21 mouse cellular contexts compared by ENCODE assay signal in the genomic region with DNA sequence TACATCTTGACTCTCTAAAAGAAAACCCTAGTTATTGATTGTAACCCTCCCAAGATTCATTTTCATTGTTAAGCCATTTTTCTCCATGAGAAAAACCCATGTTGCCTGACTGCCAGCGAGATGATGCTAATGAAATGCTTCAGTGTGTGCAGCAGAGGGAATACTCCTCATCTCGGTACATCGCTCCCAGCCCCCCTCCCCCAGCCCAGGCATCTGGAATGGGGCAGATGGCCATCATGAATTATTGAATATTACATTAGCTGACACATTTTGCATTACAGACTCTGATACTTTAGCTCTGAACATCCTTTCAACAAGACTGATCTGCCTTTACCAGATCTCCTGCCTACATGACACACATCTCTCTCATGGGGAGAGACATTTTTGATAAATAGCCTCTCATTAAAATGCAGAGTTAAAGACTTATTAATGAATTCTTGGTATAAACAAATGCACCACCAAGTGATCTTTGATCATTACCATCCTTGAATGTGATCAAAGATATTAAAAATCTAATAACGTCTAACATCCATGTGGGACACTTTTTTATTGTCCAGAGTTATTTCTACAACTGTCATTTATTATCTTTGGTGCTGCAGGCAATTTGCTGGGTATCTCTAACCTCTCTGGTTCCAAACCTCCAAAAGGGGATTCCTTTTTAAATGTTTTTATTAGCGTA.
A peak's percentile ranks its signal among the peaks of the same experiment; 100 is the strongest.
DNase-seq lines count a peak whose midpoint lies in the region; ATAC-seq lines count a peak whose summit lies in the region.
"Had no signal": no experiment of that assay in that cellular context is flagged by ENCODE, and none has a peak within 500 bp of the region (broad histone marks: within the 10 kb centered on the region; RNA-seq: fewer than 3 reads in every experiment).

No protein-coding gene starts in this region.

- peak; percentile 51 to 64 for DNase-seq in cerebellum, postnatal 10 days
- DNase-seq in cerebellum, adult 18-20 months: no peak
- no peak for DNase-seq in urinary bladder, postnatal 4 days (ENCODE audit: low spot score in 2 of 2)
- no peak for DNase-seq in layer of hippocampus, adult 9-10 months (ENCODE audit: low spot score)
- DNase-seq: cerebellum, adult 8-10 months; gastrocnemius, postnatal 14 days; heart, postnatal 4 days; kidney, adult 8-10 months; liver, embryonic 13.5 days; right cerebral cortex, postnatal 4 days had no signal

- peak; percentile 70; the same call in 1 of the 2 replicates for ATAC-seq in forebrain, embryonic 13.5 days
- peak; percentile 82 for ATAC-seq in hindbrain, embryonic 15.5 days (ENCODE audit: low FRiP score, low read depth)
- peak; percentile 89 for ATAC-seq in neural tube, embryonic 12.5 days (ENCODE audit: low FRiP score, low read depth)
- ATAC-seq in megakaryocyte-erythroid progenitor cell, adult 5-6 weeks (replicated peaks; ENCODE audit: low FRiP score, low TSS enrichment, poor library complexity, severe bottlenecking): no peak
- ATAC-seq: activated CD4-positive, CD25-positive, alpha-beta regulatory T cell, adult 4 months; lung, postnatal 0 days had no signal

- WGBS in forebrain, embryonic 13.5 days: 68% methylated on average over 5 of the region's 5 CpGs
- 37% methylated on average over 5 of the region's 5 CpGs for WGBS in hindbrain, embryonic 15.5 days
- WGBS in neural tube, embryonic 12.5 days: 60% methylated on average over 5 of the region's 5 CpGs

- no peak overlapping the region for H3K9ac ChIP-seq in forebrain, embryonic 13.5 days
- H3K9ac ChIP-seq in hindbrain, embryonic 15.5 days: no peak overlapping the region
- H3K9ac ChIP-seq in neural tube, embryonic 12.5 days: no peak overlapping the region
- H3K9ac ChIP-seq: embryonic facial prominence, embryonic 12.5 days; liver, embryonic 13.5 days had no signal

- H3K4me2 ChIP-seq in forebrain, embryonic 13.5 days: no peak overlapping the region
- no peak overlapping the region for H3K4me2 ChIP-seq in hindbrain, embryonic 15.5 days
- H3K4me2 ChIP-seq in neural tube, embryonic 12.5 days (replicated peaks): no peak overlapping the region
- H3K4me2 ChIP-seq: embryonic facial prominence, embryonic 12.5 days; heart, embryonic 11.5 days; liver, embryonic 13.5 days had no signal

- no peak overlapping the region for H3K27ac ChIP-seq in forebrain, embryonic 13.5 days
- 0 out of 2 replicates have a peak overlapping the region, but pooled peaks have one; percentile 30 for H3K27ac ChIP-seq in hindbrain, embryonic 15.5 days (replicated peaks)
- no peak overlapping the region for H3K27ac ChIP-seq in neural tube, embryonic 12.5 days
- H3K27ac ChIP-seq: embryonic facial prominence, embryonic 12.5 days; limb, embryonic 10.5 days; liver, embryonic 13.5 days had no signal

- H3K9me3 ChIP-seq in forebrain, embryonic 13.5 days (replicated peaks): no peaks in the 10 kb centered on the region
- H3K9me3 ChIP-seq in hindbrain, embryonic 15.5 days: no peaks in the 10 kb centered on the region
- H3K9me3 ChIP-seq in neural tube, embryonic 12.5 days: no peaks in the 10 kb centered on the region
- H3K9me3 ChIP-seq: embryonic facial prominence, embryonic 12.5 days; limb, embryonic 10.5 days; liver, embryonic 13.5 days; megakaryocyte, embryonic 14.5 days had no signal

- H3K36me3 ChIP-seq in forebrain, embryonic 13.5 days (ENCODE audit: poor library complexity, severe bottlenecking): no peaks in the 10 kb centered on the region
- no peaks in the 10 kb centered on the region for H3K36me3 ChIP-seq in hindbrain, embryonic 15.5 days
- no peaks in the 10 kb centered on the region for H3K36me3 ChIP-seq in neural tube, embryonic 12.5 days
- H3K36me3 ChIP-seq: embryonic facial prominence, embryonic 12.5 days; limb, embryonic 10.5 days; liver, embryonic 13.5 days had no signal

- H3K4me3 ChIP-seq in forebrain, embryonic 13.5 days: no peak overlapping the region
- H3K4me3 ChIP-seq in hindbrain, embryonic 15.5 days: no peak overlapping the region
- no peak overlapping the region for H3K4me3 ChIP-seq in neural tube, embryonic 12.5 days
- H3K4me3 ChIP-seq: embryonic facial prominence, embryonic 12.5 days; limb, embryonic 10.5 days; liver, embryonic 13.5 days; megakaryocyte, embryonic 14.5 days had no signal

- no peaks in the 10 kb centered on the region for H3K4me1 ChIP-seq in forebrain, embryonic 13.5 days
- peaks cover 7% of the 10 kb centered on the region for H3K4me1 ChIP-seq in hindbrain, embryonic 15.5 days (replicated peaks)
- no peaks in the 10 kb centered on the region for H3K4me1 ChIP-seq in neural tube, embryonic 12.5 days
- H3K4me1 ChIP-seq: embryonic facial prominence, embryonic 12.5 days; limb, embryonic 10.5 days; liver, embryonic 13.5 days; megakaryocyte, embryonic 14.5 days had no signal

- H3K27me3 ChIP-seq in forebrain, embryonic 13.5 days: no peaks in the 10 kb centered on the region
- H3K27me3 ChIP-seq in hindbrain, embryonic 15.5 days: no peaks in the 10 kb centered on the region
- no peaks in the 10 kb centered on the region for H3K27me3 ChIP-seq in neural tube, embryonic 12.5 days (replicated peaks)
- H3K27me3 ChIP-seq: CH12.LX; embryonic facial prominence, embryonic 12.5 days; liver, embryonic 13.5 days; megakaryocyte, embryonic 14.5 days had no signal

Comparison
In these comparisons a context has a peak if more than half of its experiments do, and no peak if none do; other contexts are left out.
1. DNase-seq: peak in cerebellum, postnatal 10 days (2 of 2); none in cerebellum, adult 18-20 months (0 of 2), urinary bladder, postnatal 4 days (0 of 2) and layer of hippocampus, adult 9-10 months (single experiment).